ENCODE assay signal across 36 mouse cellular contexts in the genomic region with DNA sequence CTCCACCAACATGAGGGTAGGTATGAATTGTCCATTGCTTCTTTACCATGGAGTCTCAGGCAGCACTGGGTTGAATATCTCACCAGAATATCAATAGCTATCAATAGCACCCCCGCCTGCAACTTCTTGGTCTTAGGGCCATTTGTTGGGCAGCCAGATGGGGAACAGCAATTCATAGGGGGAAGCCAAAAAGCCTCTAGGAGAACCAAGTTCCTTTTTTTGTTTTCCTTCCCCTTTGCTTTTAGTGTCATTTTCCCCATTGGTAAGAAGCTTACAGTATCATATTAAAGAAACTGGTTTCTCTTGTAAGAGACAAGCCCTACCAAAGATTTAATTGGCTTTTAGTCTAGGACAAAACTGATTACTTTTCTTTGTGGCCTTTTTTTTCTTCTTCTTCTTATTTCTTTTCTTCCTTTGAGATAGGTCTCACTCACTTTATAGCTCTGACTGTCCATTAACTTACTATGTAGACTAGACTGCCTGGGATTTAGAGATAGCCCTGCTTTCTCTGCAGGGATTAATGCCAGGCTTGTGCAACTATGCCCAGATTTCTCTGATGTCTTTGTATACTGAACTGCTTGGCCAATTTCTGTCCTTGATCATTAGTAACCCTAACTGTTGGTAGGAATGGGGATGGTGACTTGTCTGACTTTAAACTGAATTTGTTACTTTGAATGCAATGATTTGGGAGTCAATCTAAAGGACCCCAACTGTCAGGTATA. TPM values are rescaled to one million over a fixed set of nuclear protein-coding genes. Genes with fewer than 3 reads are reported as not detected.
A peak's percentile ranks its signal among the peaks of the same experiment; 100 is the strongest.
DNase-seq lines count a peak whose midpoint lies in the region; ATAC-seq and TF ChIP-seq lines count a peak whose summit lies in the region.
"Had no signal": no experiment of that assay in that cellular context is flagged by ENCODE, and none has a peak within 500 bp of the region (broad histone marks: within the 10 kb centered on the region; RNA-seq: fewer than 3 reads in every experiment).

No protein-coding gene starts in this region.

- 92% methylated on average over 1 of the region's 1 CpGs for WGBS in lung, postnatal 0 days
- WGBS in neural tube, embryonic 15.5 days, result 91% methylated on average over 1 of the region's 1 CpGs
- 91% methylated on average over 1 of the region's 1 CpGs for WGBS in midbrain, embryonic 14.5 days

- H3K27ac ChIP-seq in lung, postnatal 0 days (ENCODE audit: low read length), result no peak overlapping the region
- no peak overlapping the region for H3K27ac ChIP-seq in neural tube, embryonic 15.5 days (replicated peaks)
- H3K27ac ChIP-seq in midbrain, embryonic 14.5 days (replicated peaks; ENCODE audit: low read depth, low read length), result no peak overlapping the region
- H3K27ac ChIP-seq: embryonic facial prominence, embryonic 10.5 days; embryonic facial prominence, embryonic 15.5 days; forebrain, embryonic 12.5 days; heart, embryonic 10.5 days; heart, embryonic 15.5 days; hindbrain, embryonic 13.5 days; limb, embryonic 10.5 days; limb, embryonic 15.5 days; liver, embryonic 15.5 days; midbrain, embryonic 10.5 days; neural tube, embryonic 12.5 days; stomach, embryonic 15.5 days had no signal

- no peaks in the 10 kb centered on the region for H3K36me3 ChIP-seq in lung, postnatal 0 days (ENCODE audit: insufficient read depth, low read length)
- 0 out of 2 replicates have a peak, but pooled peaks cover 9% of the 10 kb centered on the region for H3K36me3 ChIP-seq in neural tube, embryonic 15.5 days
- H3K36me3 ChIP-seq in midbrain, embryonic 14.5 days (ENCODE audit: control insufficient read depth, insufficient read depth, low read length), result no peaks in the 10 kb centered on the region
- H3K36me3 ChIP-seq: embryonic facial prominence, embryonic 15.5 days; heart, embryonic 10.5 days; heart, embryonic 15.5 days; limb, embryonic 10.5 days; limb, embryonic 15.5 days; liver, embryonic 15.5 days; neural tube, embryonic 12.5 days; stomach, embryonic 15.5 days had no signal

- no peak for TF ChIP-seq CTCF in lung, postnatal 0 days (IDR thresholded peaks at IDR 0.05)

- no peak overlapping the region for H3K4me2 ChIP-seq in lung, postnatal 0 days (replicated peaks; ENCODE audit: low read depth, low read length)
- no peak overlapping the region for H3K4me2 ChIP-seq in neural tube, embryonic 15.5 days
- H3K4me2 ChIP-seq in midbrain, embryonic 14.5 days (ENCODE audit: low read length), result no peak overlapping the region
- H3K4me2 ChIP-seq: embryonic facial prominence, embryonic 15.5 days; forebrain, embryonic 12.5 days; heart, embryonic 15.5 days; hindbrain, embryonic 13.5 days; limb, embryonic 15.5 days; liver, embryonic 15.5 days; lung, embryonic 14.5 days; neural tube, embryonic 12.5 days; stomach, embryonic 15.5 days had no signal

- no peak for ATAC-seq in lung, postnatal 0 days
- ATAC-seq in common myeloid progenitor, adult 5-6 weeks (replicated peaks; ENCODE audit: low read depth, poor library complexity, severe bottlenecking), result peak; percentile 87
- peak; percentile 92 for ATAC-seq in megakaryocyte progenitor cell, adult 5-6 weeks (replicated peaks; ENCODE audit: poor library complexity)
- no peak for ATAC-seq in neural tube, embryonic 15.5 days (ENCODE audit: low FRiP score)
- ATAC-seq in midbrain, embryonic 14.5 days (ENCODE audit: low FRiP score, low TSS enrichment), result no peak
- ATAC-seq: activated CD4-positive, CD25-positive, alpha-beta regulatory T cell, adult 4 months; forebrain, postnatal 0 days; intestine, embryonic 16.5 days; midbrain, embryonic 16.5 days had no signal

- no peaks in the 10 kb centered on the region for H3K27me3 ChIP-seq in lung, postnatal 0 days (replicated peaks; ENCODE audit: insufficient read depth, low read length)
- no peaks in the 10 kb centered on the region for H3K27me3 ChIP-seq in neural tube, embryonic 15.5 days (replicated peaks)
- H3K27me3 ChIP-seq in midbrain, embryonic 14.5 days (ENCODE audit: control insufficient read depth, insufficient read depth, low read length), result no peaks in the 10 kb centered on the region
- H3K27me3 ChIP-seq: embryonic facial prominence, embryonic 15.5 days; forebrain, embryonic 12.5 days; heart, embryonic 15.5 days; hindbrain, embryonic 13.5 days; limb, embryonic 15.5 days; liver, embryonic 15.5 days; neural tube, embryonic 12.5 days; stomach, embryonic 15.5 days had no signal

- peak; percentile 12 for DNase-seq in lung, postnatal 0 days (ENCODE audit: low spot score)
- no peak for DNase-seq in lung, postnatal 25 days (ENCODE audit: low spot score)
- no peak for DNase-seq in gastrocnemius, adult 8-10 months (ENCODE audit: low spot score in 2 of 2)
- DNase-seq in spleen, postnatal 10 days (ENCODE audit: low spot score in 2 of 2), result no peak
- DNase-seq in midbrain, embryonic 14.5 days, result no peak
- DNase-seq: adrenal gland, postnatal 10 days; cerebellum, adult 18-20 months; cerebellum, postnatal 10 days; forebrain, postnatal 0 days; gastrocnemius, postnatal 14 days; heart, adult 11 months; kidney, adult 9 months; kidney, postnatal 10 days; layer of hippocampus, postnatal 36 days; lung, embryonic 14.5 days; lung, postnatal 36 days; thymus, postnatal 25 days had no signal

- H3K4me1 ChIP-seq in lung, postnatal 0 days (ENCODE audit: insufficient read depth, low read depth, low read length), result peaks cover under 1% of the 10 kb centered on the region; the same call in 1 of the 2 replicates
- H3K4me1 ChIP-seq in neural tube, embryonic 15.5 days, result no peaks in the 10 kb centered on the region
- H3K4me1 ChIP-seq in midbrain, embryonic 14.5 days (ENCODE audit: control insufficient read depth, insufficient read depth, low read length), result no peaks in the 10 kb centered on the region
- H3K4me1 ChIP-seq: embryonic facial prominence, embryonic 10.5 days; embryonic facial prominence, embryonic 15.5 days; forebrain, embryonic 12.5 days; heart, embryonic 10.5 days; heart, embryonic 15.5 days; hindbrain, embryonic 13.5 days; limb, embryonic 10.5 days; limb, embryonic 15.5 days; liver, embryonic 15.5 days; midbrain, embryonic 10.5 days; neural tube, embryonic 12.5 days; stomach, embryonic 15.5 days had no signal

- no peak overlapping the region for H3K9ac ChIP-seq in lung, postnatal 0 days (replicated peaks; ENCODE audit: low read depth)
- no peak overlapping the region for H3K9ac ChIP-seq in neural tube, embryonic 15.5 days (replicated peaks)
- H3K9ac ChIP-seq in midbrain, embryonic 14.5 days (replicated peaks; ENCODE audit: low read length), result no peak overlapping the region
- H3K9ac ChIP-seq: embryonic facial prominence, embryonic 15.5 days; forebrain, embryonic 12.5 days; forebrain, postnatal 0 days; heart, embryonic 15.5 days; hindbrain, embryonic 13.5 days; limb, embryonic 15.5 days; liver, embryonic 15.5 days; lung, embryonic 14.5 days; neural tube, embryonic 12.5 days; stomach, embryonic 15.5 days had no signal

- TF ChIP-seq EP300 in lung, postnatal 0 days (IDR thresholded peaks at IDR 0.05), result no peak

- no peaks in the 10 kb centered on the region for H3K9me3 ChIP-seq in lung, postnatal 0 days (ENCODE audit: low read length)
- H3K9me3 ChIP-seq in neural tube, embryonic 15.5 days (replicated peaks), result no peaks in the 10 kb centered on the region
- no peaks in the 10 kb centered on the region for H3K9me3 ChIP-seq in midbrain, embryonic 14.5 days (ENCODE audit: control insufficient read depth, low read length)
- H3K9me3 ChIP-seq: embryonic facial prominence, embryonic 10.5 days; embryonic facial prominence, embryonic 15.5 days; forebrain, embryonic 12.5 days; heart, embryonic 10.5 days; heart, embryonic 15.5 days; hindbrain, embryonic 13.5 days; limb, embryonic 10.5 days; limb, embryonic 15.5 days; liver, embryonic 15.5 days; neural tube, embryonic 12.5 days; stomach, embryonic 15.5 days had no signal

- no peak overlapping the region for H3K4me3 ChIP-seq in lung, postnatal 0 days (ENCODE audit: low read depth, low read length)
- no peak overlapping the region for H3K4me3 ChIP-seq in neural tube, embryonic 15.5 days (replicated peaks)
- H3K4me3 ChIP-seq in midbrain, embryonic 14.5 days (replicated peaks; ENCODE audit: low read depth, low read length), result no peak overlapping the region
- H3K4me3 ChIP-seq: embryonic facial prominence, embryonic 10.5 days; embryonic facial prominence, embryonic 15.5 days; forebrain, embryonic 12.5 days; heart, embryonic 10.5 days; heart, embryonic 15.5 days; hindbrain, embryonic 13.5 days; limb, embryonic 10.5 days; limb, embryonic 15.5 days; liver, embryonic 15.5 days; midbrain, embryonic 10.5 days; myocyte; neural tube, embryonic 12.5 days; stomach, embryonic 15.5 days had no signal

RNA-seq across cellular contexts. Expression of a gene that starts 6.3 kb away (rescaled TPM):
- polyA plus RNA-seq in lung, postnatal 0 days (2015; fragmentation: Nextera tagmentation; extraction: Ambion mirVana), result 0.81 and 0.91 TPM in 2 replicates
- 3.6 and 3.7 TPM in 2 replicates for total RNA-seq in common myeloid progenitor, adult 5-6 weeks (2017)
- 3.8 and 3.9 TPM in 2 replicates for total RNA-seq in megakaryocyte progenitor cell, adult 5-6 weeks (2015)
- total RNA-seq in megakaryocyte progenitor cell, adult 5-6 weeks (2017), result 2.4 and 3.1 TPM in 2 replicates
- total RNA-seq in gastrocnemius, adult 8-10 months (2022), result 1 to 10 TPM in 1 of 4 experiments, under 1 TPM in 3; 0.88 to 1.2 (median 0.97) TPM
- 2.0 and 2.2 TPM in 2 replicates for polyA plus RNA-seq in neural tube, embryonic 15.5 days (2015; fragmentation: Nextera tagmentation; extraction: Ambion mirVana)
- polyA plus RNA-seq in midbrain, embryonic 14.5 days (2014; fragmentation: Nextera tagmentation; extraction: Ambion mirVana), result 4.0 and 7.1 TPM in 2 replicates

Comparison
In these comparisons a context has a peak if more than half of its experiments do, and no peak if none do; other contexts are left out.
1. ATAC-seq: peak in common myeloid progenitor, adult 5-6 weeks (single experiment) and megakaryocyte progenitor cell, adult 5-6 weeks (single experiment); none in lung, postnatal 0 days (single experiment), neural tube, embryonic 15.5 days (single experiment) and midbrain, embryonic 14.5 days (single experiment).